Mouse (Mus musculus): Measurements from ENCODE around the gene Grcc10. TPM values are rescaled to one million over a fixed set of nuclear protein-coding genes. Genes with fewer than 3 reads are reported as not detected.
A peak's percentile ranks its signal among the peaks of the same experiment; 100 is the strongest.

The Grcc10 gene
- polyA plus RNA-seq, 1 experiment from 2014 or later: 429 TPM

DNA sequence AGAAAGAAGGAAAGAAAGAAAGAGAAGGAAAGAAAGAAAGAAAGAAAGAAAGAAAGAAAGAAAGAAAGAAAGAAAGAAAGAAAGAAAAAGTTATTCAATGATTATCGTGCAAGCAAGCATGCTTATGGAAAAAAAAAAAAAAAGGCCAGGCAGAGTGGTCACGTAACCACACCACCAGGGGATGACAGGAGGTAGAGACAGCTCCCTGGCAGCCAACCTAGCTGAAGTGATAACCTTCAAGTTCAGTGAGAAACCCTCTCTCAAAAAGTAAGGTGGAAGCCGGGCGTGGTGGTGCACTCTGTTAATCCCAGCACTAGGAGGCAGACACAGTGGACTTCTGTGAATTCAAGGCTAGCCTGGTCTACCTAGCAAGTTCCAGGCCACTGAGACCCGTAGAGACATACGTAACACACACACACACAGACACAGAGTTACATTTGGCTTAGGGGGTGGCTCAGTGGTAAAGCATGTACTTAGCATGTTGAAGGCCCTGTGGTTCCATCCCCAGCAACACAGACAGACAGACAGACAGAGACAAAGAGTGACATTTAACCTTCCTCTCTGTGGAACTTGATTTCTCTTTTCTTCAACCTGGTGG is 18.2 kb downstream of the Grcc10 start:
- Histone ChIP-seq H3K4me3 (ENCODE audit: low read depth, low read length) (no peak overlapping the region), H3K27ac (ENCODE audit: low read depth) (no peak overlapping the region), H3K9ac (no peak overlapping the region), H3K36me3 (ENCODE audit: insufficient read depth) (no peaks in the 10 kb centered on the region), H3K9me3 (ENCODE audit: low read depth, low read length) (no peaks in the 10 kb centered on the region), H3K27me3 (ENCODE audit: insufficient read depth, low read length) (no peaks in the 10 kb centered on the region), H3K4me2 (no peak overlapping the region), H3K4me1 (ENCODE audit: insufficient read depth) (no peaks in the 10 kb centered on the region)
- no peak for TF ChIP-seq CTCF (IDR thresholded peaks at IDR 0.05; ENCODE audit: low read depth)
- ATAC-seq (ENCODE audit: insufficient read depth) (no peak), DNase-seq (no peak)
- WGBS: 70% methylated on average over 6 of the region's 6 CpGs

- DNase-seq (no peak), ATAC-seq (ENCODE audit: insufficient read depth) (no peak)
- Histone ChIP-seq H3K27me3 (ENCODE audit: insufficient read depth, low read length) (no peaks in the 10 kb centered on the region), H3K4me2 (peak overlapping the region; percentile 56), H3K36me3 (ENCODE audit: insufficient read depth) (peaks cover 19% of the 10 kb centered on the region), H3K4me3 (ENCODE audit: low read depth, low read length) (peak overlapping the region; percentile 43; the same call in 1 of the 2 replicates), H3K4me1 (ENCODE audit: insufficient read depth) (no peaks in the 10 kb centered on the region), H3K9me3 (ENCODE audit: low read depth, low read length) (no peaks in the 10 kb centered on the region), H3K27ac (ENCODE audit: low read depth) (peak overlapping the region; percentile 46; the same call in 1 of the 2 replicates), H3K9ac (peak overlapping the region; percentile 57)
- TF ChIP-seq CTCF (IDR thresholded peaks at IDR 0.05; ENCODE audit: low read depth): no peak
- WGBS: 54% methylated on average over 11 of the region's 11 CpGs
Observed at GRCm38 (mm10) chr6:124720904-124721303, 20.3 kb downstream of the Grcc10 start.

GRCm38 (mm10) chr6:124719354-124719978 is 21.7 kb downstream of the Grcc10 start:
- Histone ChIP-seq H3K4me1 (ENCODE audit: insufficient read depth) (no peaks in the 10 kb centered on the region), H3K4me2 (peak overlapping the region; percentile 56), H3K4me3 (ENCODE audit: low read depth, low read length) (peak overlapping the region; percentile 43), H3K36me3 (ENCODE audit: insufficient read depth) (peaks cover 33% of the 10 kb centered on the region), H3K27me3 (ENCODE audit: insufficient read depth, low read length) (no peaks in the 10 kb centered on the region), H3K9ac (peak overlapping the region; percentile 57), H3K27ac (ENCODE audit: low read depth) (peak overlapping the region; percentile 81), H3K9me3 (ENCODE audit: low read depth, low read length) (no peaks in the 10 kb centered on the region)
- DNase-seq: no peak
- ATAC-seq (ENCODE audit: insufficient read depth): no peak
- WGBS: 47% methylated on average over 7 of the region's 7 CpGs
- TF ChIP-seq CTCF (IDR thresholded peaks at IDR 0.05; ENCODE audit: low read depth): no peak

DNA sequence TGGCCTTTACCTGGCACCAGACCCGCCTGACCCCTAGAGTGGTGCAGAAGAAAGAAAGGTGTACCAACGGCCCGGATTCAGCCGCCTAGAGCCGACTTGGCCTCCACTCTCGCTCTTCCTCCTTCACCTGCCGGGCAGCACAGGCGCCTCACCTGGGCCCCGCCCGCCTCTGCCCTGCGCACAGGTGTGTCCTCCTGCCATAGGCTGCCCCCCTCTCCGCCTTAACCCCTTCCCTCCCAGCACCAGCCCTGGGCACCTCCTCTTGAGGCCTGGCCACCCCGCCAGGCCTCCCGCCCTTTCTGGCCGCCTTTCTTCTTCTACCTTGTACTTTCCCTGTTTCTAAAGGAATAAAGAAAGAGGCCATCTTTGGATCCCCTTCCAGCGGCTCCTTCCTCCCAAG is 22.5 kb downstream of the Grcc10 start:
- Histone ChIP-seq H3K4me3 (ENCODE audit: low read depth, low read length) (peak overlapping the region; percentile 43), H3K9me3 (ENCODE audit: low read depth, low read length) (no peaks in the 10 kb centered on the region), H3K9ac (peak overlapping the region; percentile 57), H3K4me2 (peak overlapping the region; percentile 56), H3K36me3 (ENCODE audit: insufficient read depth) (peaks cover 41% of the 10 kb centered on the region), H3K4me1 (ENCODE audit: insufficient read depth) (peaks cover 1% of the 10 kb centered on the region; the same call in 1 of the 2 replicates), H3K27ac (ENCODE audit: low read depth) (peak overlapping the region; percentile 81), H3K27me3 (ENCODE audit: insufficient read depth, low read length) (no peaks in the 10 kb centered on the region)
- 53% methylated on average over 15 of the region's 16 CpGs for WGBS
- DNase-seq: peak; percentile 72
- TF ChIP-seq CTCF (IDR thresholded peaks at IDR 0.05; ENCODE audit: low read depth): no peak
- ATAC-seq (ENCODE audit: insufficient read depth): peak; percentile 48

DNA sequence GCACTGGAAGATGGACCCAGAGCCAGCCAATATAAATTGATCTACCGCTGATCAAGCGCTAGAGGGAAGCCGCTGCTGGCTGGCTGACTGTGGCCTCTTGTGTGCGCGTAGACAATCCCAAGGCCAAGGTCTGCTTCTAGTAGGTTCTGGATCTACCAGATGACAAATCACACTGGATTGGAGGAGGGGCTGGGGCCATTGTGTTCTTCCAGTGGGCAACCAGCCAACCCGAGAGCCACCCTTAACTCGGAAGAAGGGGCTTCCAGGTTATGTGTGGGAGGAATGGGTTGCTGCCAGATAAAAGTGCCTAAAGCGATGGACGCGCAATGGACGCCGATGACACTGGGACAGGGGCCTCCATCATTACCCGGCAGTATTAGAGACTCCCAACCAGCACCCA is 23.2 kb downstream of the Grcc10 start:
- Histone ChIP-seq H3K9ac (peak overlapping the region; percentile 57), H3K27ac (ENCODE audit: low read depth) (peak overlapping the region; percentile 81), H3K9me3 (ENCODE audit: low read depth, low read length) (no peaks in the 10 kb centered on the region), H3K27me3 (ENCODE audit: insufficient read depth, low read length) (no peaks in the 10 kb centered on the region), H3K4me1 (ENCODE audit: insufficient read depth) (peaks cover 8% of the 10 kb centered on the region), H3K36me3 (ENCODE audit: insufficient read depth) (peaks cover 42% of the 10 kb centered on the region), H3K4me3 (ENCODE audit: low read depth, low read length) (peak overlapping the region; percentile 43), H3K4me2 (peak overlapping the region; percentile 56)
- 54% methylated on average over 13 of the region's 13 CpGs for WGBS
- no peak for ATAC-seq (ENCODE audit: insufficient read depth)
- no peak for DNase-seq
- TF ChIP-seq CTCF (IDR thresholded peaks at IDR 0.05; ENCODE audit: low read depth): no peak

GRCm38 (mm10) chr6:124716864-124717490 is 24.2 kb downstream of the Grcc10 start:
- ATAC-seq (ENCODE audit: insufficient read depth) (no peak), DNase-seq (peak; percentile 84)
- Histone ChIP-seq H3K4me3 (ENCODE audit: low read depth, low read length) (peak overlapping the region; percentile 43), H3K27ac (ENCODE audit: low read depth) (no peak overlapping the region), H3K27me3 (ENCODE audit: insufficient read depth, low read length) (no peaks in the 10 kb centered on the region), H3K9me3 (ENCODE audit: low read depth, low read length) (no peaks in the 10 kb centered on the region), H3K4me1 (ENCODE audit: insufficient read depth) (peaks cover 10% of the 10 kb centered on the region), H3K9ac (peak overlapping the region; percentile 57; the same call in 1 of the 2 replicates), H3K4me2 (peak overlapping the region; percentile 56), H3K36me3 (ENCODE audit: insufficient read depth) (peaks cover 42% of the 10 kb centered on the region)
- 56% methylated on average over 20 of the region's 20 CpGs for WGBS
- peak; percentile 76 for TF ChIP-seq CTCF (IDR thresholded peaks at IDR 0.05; ENCODE audit: low read depth)

DNA sequence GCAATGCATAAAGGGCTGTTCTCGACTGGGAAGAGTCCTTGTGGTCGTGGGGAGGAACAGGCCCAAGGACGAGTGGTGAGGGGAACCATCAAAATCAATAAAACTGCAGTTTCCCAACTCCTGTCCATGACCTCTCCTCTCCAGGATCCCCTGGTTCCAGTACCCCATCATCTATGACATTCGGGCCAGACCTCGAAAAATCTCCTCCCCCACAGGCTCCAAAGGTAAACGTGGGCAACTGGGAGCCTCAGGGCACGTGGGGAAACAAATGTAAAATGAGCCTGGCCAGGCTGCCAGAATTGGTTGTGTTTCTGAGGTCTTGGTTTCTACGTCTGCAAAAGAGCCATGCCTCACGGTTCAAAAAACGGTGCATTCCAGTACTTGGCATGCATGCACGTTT is 28.3 kb downstream of the Grcc10 start:
- peaks cover 53% of the 10 kb centered on the region for H3K36me3 ChIP-seq (ENCODE audit: insufficient read depth)
- H3K4me2 ChIP-seq: peak overlapping the region; percentile 99
- WGBS: 14% methylated on average over 11 of the region's 11 CpGs
- peaks cover 14% of the 10 kb centered on the region for H3K4me1 ChIP-seq (ENCODE audit: insufficient read depth)
- H3K9me3 ChIP-seq (ENCODE audit: low read depth, low read length): no peaks in the 10 kb centered on the region
- peak overlapping the region; percentile 97 for H3K4me3 ChIP-seq (ENCODE audit: low read depth, low read length)
- ATAC-seq (ENCODE audit: insufficient read depth) (no peak), DNase-seq (no peak)
- peak overlapping the region; percentile 70 for H3K27ac ChIP-seq (ENCODE audit: low read depth)
- peak overlapping the region; percentile 93 for H3K9ac ChIP-seq
- no peaks in the 10 kb centered on the region for H3K27me3 ChIP-seq (ENCODE audit: insufficient read depth, low read length)
- TF ChIP-seq CTCF (IDR thresholded peaks at IDR 0.05; ENCODE audit: low read depth): no peak

All from lung, embryonic 14.5 days (tissue).